Mouse (Mus musculus) cortical plate, adult 2 months (tissue): ENCODE results near the gene Gnb5.

ENCODE experiments used
- CTCF ChIP-seq: fragments of 200-500 bp; IDR thresholded peaks from 2 replicates; pipeline ENCODE4 v1.5.1; 2011; ENCODE audit warnings: mild to moderate bottlenecking, control low read depth, low read length; ENCODE audit not compliant: insufficient read depth; ENCODE audit errors: extremely low read depth
- POLR2A ChIP-seq: fragments of 200-500 bp; IDR thresholded peaks from 2 replicates; pipeline ENCODE4 v1.6.1; 2011; ENCODE audit warnings: mild to moderate bottlenecking, low read length, control low read depth; ENCODE audit not compliant: insufficient read depth; ENCODE audit errors: extremely low read depth

GRCm38 (mm10) chr9:75328047-75328446 lies 22.0 kb downstream of the Gnb5 start:
- TF ChIP-seq CTCF (no peak), POLR2A (no peak)
